Mouse (Mus musculus): ENCODE results near the gene Pikfyve. TPM values are rescaled to one million over a fixed set of nuclear protein-coding genes. Genes with fewer than 3 reads are reported as not detected.

Gene Pikfyve
- total and polyA plus RNA-seq, 2 experiments: 2.8 to 18.7 TPM

GRCm38 (mm10) chr1:65178126-65178901 lies 8.2 kb upstream of the Pikfyve start:
- H3K36me3 ChIP-seq (ENCODE audit: control insufficient read depth, insufficient read depth, low read length): peaks cover 14% of the 10 kb centered on the region
- H3K27ac ChIP-seq (replicated peaks; ENCODE audit: insufficient read depth, low read depth, low read length): peak overlapping the region; percentile 93
- H3K9ac ChIP-seq (ENCODE audit: low read depth, low read length): peak overlapping the region; percentile 80
- H3K79me2 ChIP-seq (ENCODE audit: control insufficient read depth, insufficient read depth, low read length): peaks cover 14% of the 10 kb centered on the region; the same call in 1 of the 2 replicates
- under 1% methylated on average over 27 of the region's 27 CpGs for WGBS
- peak overlapping the region; percentile 79 for H3K4me3 ChIP-seq (ENCODE audit: insufficient read depth, low read depth, low read length)
- no peaks in the 10 kb centered on the region for H3K27me3 ChIP-seq (ENCODE audit: control insufficient read depth, insufficient read depth, low read length)
- peaks cover 14% of the 10 kb centered on the region for H3K4me1 ChIP-seq (ENCODE audit: control insufficient read depth, insufficient read depth, low read length)
- TF ChIP-seq POLR2A (IDR thresholded peaks at IDR 0.05; ENCODE audit: extremely low read depth, insufficient read depth, low read length): 0 out of 2 replicates have a peak, but pooled peaks have one; percentile 24
- peak; percentile 85 for TF ChIP-seq CTCF (IDR thresholded peaks at IDR 0.05; ENCODE audit: low read depth, low read length)
- peak; percentile 100 for DNase-seq (ENCODE audit: extremely low read depth, low read depth, low spot score)

GRCm38 (mm10) chr1:65178902-65179432 lies 7.5 kb upstream of the Pikfyve start:
- H3K27me3 ChIP-seq (ENCODE audit: control insufficient read depth, insufficient read depth, low read length): no peaks in the 10 kb centered on the region
- H3K27ac ChIP-seq (replicated peaks; ENCODE audit: insufficient read depth, low read depth, low read length): peak overlapping the region; percentile 93
- peak; percentile 92 for DNase-seq (ENCODE audit: extremely low read depth, low read depth, low spot score)

GRCm38 (mm10) chr1:65179634-65180249 lies 6.7 kb upstream of the Pikfyve start:
- 1% methylated on average over 11 of the region's 11 CpGs for WGBS
- Histone ChIP-seq H3K4me3 (ENCODE audit: insufficient read depth, low read depth, low read length) (peak overlapping the region; percentile 25; the same call in 1 of the 2 replicates), H3K4me1 (ENCODE audit: control insufficient read depth, insufficient read depth, low read length) (peaks cover 4% of the 10 kb centered on the region), H3K79me2 (ENCODE audit: control insufficient read depth, insufficient read depth, low read length) (peaks cover 7% of the 10 kb centered on the region; the same call in 1 of the 2 replicates), H3K9ac (ENCODE audit: low read depth, low read length) (no peak overlapping the region), H3K36me3 (ENCODE audit: control insufficient read depth, insufficient read depth, low read length) (peaks cover 4% of the 10 kb centered on the region; the same call in 1 of the 2 replicates), H3K27ac (replicated peaks; ENCODE audit: insufficient read depth, low read depth, low read length) (no peak overlapping the region), H3K27me3 (ENCODE audit: control insufficient read depth, insufficient read depth, low read length) (no peaks in the 10 kb centered on the region)
- peak; percentile 78 for DNase-seq (ENCODE audit: extremely low read depth, low read depth, low spot score)
- TF ChIP-seq CTCF (IDR thresholded peaks at IDR 0.05; ENCODE audit: low read depth, low read length): peak; percentile 21; the same call in 1 of the 2 replicates
- no peak for TF ChIP-seq POLR2A (IDR thresholded peaks at IDR 0.05; ENCODE audit: extremely low read depth, insufficient read depth, low read length)

More at GRCm38 (mm10) chr1:65178902-65179432, 7.5 kb upstream of the Pikfyve start:
- Histone ChIP-seq H3K4me1 (ENCODE audit: control insufficient read depth, insufficient read depth, low read length) (peaks cover 10% of the 10 kb centered on the region), H3K9ac (ENCODE audit: low read depth, low read length) (peak overlapping the region; percentile 80), H3K79me2 (ENCODE audit: control insufficient read depth, insufficient read depth, low read length) (peaks cover 14% of the 10 kb centered on the region; the same call in 1 of the 2 replicates), H3K4me3 (ENCODE audit: insufficient read depth, low read depth, low read length) (peak overlapping the region; percentile 79), H3K36me3 (ENCODE audit: control insufficient read depth, insufficient read depth, low read length) (peaks cover 8% of the 10 kb centered on the region)
- WGBS: 0% methylated on average over 39 of the region's 39 CpGs
- TF ChIP-seq POLR2A (IDR thresholded peaks at IDR 0.05; ENCODE audit: extremely low read depth, insufficient read depth, low read length) (peak; percentile 95), CTCF (IDR thresholded peaks at IDR 0.05; ENCODE audit: low read depth, low read length) (peak; percentile 95)

GRCm38 (mm10) chr1:65181459-65181858 lies 5.0 kb upstream of the Pikfyve start:
- Histone ChIP-seq H3K4me3 (ENCODE audit: insufficient read depth, low read depth, low read length) (no peak overlapping the region), H3K27ac (replicated peaks; ENCODE audit: insufficient read depth, low read depth, low read length) (no peak overlapping the region), H3K27me3 (ENCODE audit: control insufficient read depth, insufficient read depth, low read length) (no peaks in the 10 kb centered on the region), H3K79me2 (ENCODE audit: control insufficient read depth, insufficient read depth, low read length) (peaks cover under 1% of the 10 kb centered on the region; the same call in 1 of the 2 replicates), H3K36me3 (ENCODE audit: control insufficient read depth, insufficient read depth, low read length) (no peaks in the 10 kb centered on the region), H3K9ac (ENCODE audit: low read depth, low read length) (no peak overlapping the region), H3K4me1 (ENCODE audit: control insufficient read depth, insufficient read depth, low read length) (no peaks in the 10 kb centered on the region; the same call in 1 of the 2 replicates)
- WGBS: 86% methylated on average over 5 of the region's 5 CpGs
- DNase-seq (ENCODE audit: extremely low read depth, low read depth, low spot score): no peak
- TF ChIP-seq CTCF (IDR thresholded peaks at IDR 0.05; ENCODE audit: low read depth, low read length): no peak
- no peak for TF ChIP-seq POLR2A (IDR thresholded peaks at IDR 0.05; ENCODE audit: extremely low read depth, insufficient read depth, low read length)

GRCm38 (mm10) chr1:65183994-65184393 lies 2.5 kb upstream of the Pikfyve start:
- Histone ChIP-seq H3K79me2 (ENCODE audit: control insufficient read depth, insufficient read depth, low read length) (peaks cover 4% of the 10 kb centered on the region; the same call in 1 of the 2 replicates), H3K27me3 (ENCODE audit: control insufficient read depth, insufficient read depth, low read length) (no peaks in the 10 kb centered on the region), H3K9ac (ENCODE audit: low read depth, low read length) (no peak overlapping the region), H3K36me3 (ENCODE audit: control insufficient read depth, insufficient read depth, low read length) (no peaks in the 10 kb centered on the region), H3K4me3 (ENCODE audit: insufficient read depth, low read depth, low read length) (no peak overlapping the region), H3K27ac (replicated peaks; ENCODE audit: insufficient read depth, low read depth, low read length) (no peak overlapping the region), H3K4me1 (ENCODE audit: control insufficient read depth, insufficient read depth, low read length) (peaks cover 11% of the 10 kb centered on the region)
- DNase-seq (ENCODE audit: extremely low read depth, low read depth, low spot score): no peak
- TF ChIP-seq CTCF (IDR thresholded peaks at IDR 0.05; ENCODE audit: low read depth, low read length): no peak
- no peak for TF ChIP-seq POLR2A (IDR thresholded peaks at IDR 0.05; ENCODE audit: extremely low read depth, insufficient read depth, low read length)
- WGBS: 93% methylated on average over 2 of the region's 2 CpGs
